Mouse (Mus musculus) forebrain, embryonic 14.5 days (tissue): ENCODE results near the gene Tapt1. TPM values are rescaled to one million over a fixed set of nuclear protein-coding genes. Genes with fewer than 3 reads are reported as not detected.

Experiments
- ATAC-seq: fragments of 200-750 bp; cut with Nextera tagmentation; 2 replicates; pipeline ENCODE4 v1.8.0; 2017; ENCODE audit warnings: mild to moderate bottlenecking, moderate library complexity
- DNase-seq: peaks from one replicate; pipeline ENCODE4 v3.0.0-alpha.2; 2015; ENCODE audit warnings: low spot score
- H3K27ac ChIP-seq: fragments of 300-500 bp; sonication (generic); 2 replicates; pipeline ENCODE4 v1.5.1; 2014; ENCODE audit warnings: low read depth, mild to moderate bottlenecking, control low read depth, low read length, moderate library complexity
- H3K27me3 ChIP-seq: fragments of 300-500 bp; sonication (generic); replicated peaks from 2 replicates; pipeline ENCODE4 v1.6.1; 2014; ENCODE audit warnings: low read length, control low read depth, mixed read lengths; ENCODE audit not compliant: control insufficient read depth, insufficient read depth
- H3K36me3 ChIP-seq: fragments of 300-500 bp; sonication (generic); 2 replicates; pipeline ENCODE4 v1.6.1; 2014; ENCODE audit warnings: low read length, control low read depth; ENCODE audit not compliant: control insufficient read depth, insufficient read depth
- H3K4me1 ChIP-seq: fragments of 300-500 bp; sonication (generic); 2 replicates; pipeline ENCODE4 v1.6.1; 2014; ENCODE audit warnings: antibody characterized with exemption, low read length, control low read depth; ENCODE audit not compliant: control insufficient read depth, insufficient read depth
- H3K4me2 ChIP-seq: fragments of 300-500 bp; sonication (generic); 2 replicates; pipeline ENCODE4 v1.6.1; 2014; ENCODE audit warnings: mild to moderate bottlenecking, control low read depth, low read length
- H3K4me3 ChIP-seq: fragments of 300-500 bp; sonication (generic); 2 replicates; pipeline ENCODE4 v1.5.1; 2014; ENCODE audit warnings: low read depth, low read length, control low read depth
- H3K9ac ChIP-seq: fragments of 300-500 bp; sonication (generic); 2 replicates; pipeline ENCODE4 v1.6.1; 2014; ENCODE audit warnings: mild to moderate bottlenecking, low read length, control low read depth, moderate library complexity
- H3K9me3 ChIP-seq: fragments of 300-500 bp; sonication (generic); replicated peaks from 2 replicates; pipeline ENCODE4 v1.6.1; 2016; ENCODE audit warnings: low read length, control low read depth, mixed read lengths; ENCODE audit not compliant: control insufficient read depth
- WGBS: fragments of 180-500 bp; shearing (Covaris S2); extraction: QIAGEN DNeasy Blood & Tissue Kit; methylation state at CpG from one replicate; pipeline ENCODE4 v1.1.7; 2014; 5-methylcytosine and 5-hydroxymethylcytosine counted together
- polyA plus RNA-seq: library from polyadenylated mRNA; unstranded; fragments of >200 nt; fragmentation: Nextera tagmentation; extraction: Ambion mirVana; gene quantifications from 2 replicates; pipeline ENCODE4 v1.2.1, GENCODE M21; 2014

The Tapt1 gene
- polyA plus RNA-seq, 1 experiment from 2014 or later = 26.2 TPM

GRCm38 (mm10) chr5:44197806-44198205, 28.6 kb downstream of the Tapt1 start:
- no peak for DNase-seq
- no peaks in the 10 kb centered on the region for H3K9me3 ChIP-seq
- H3K27me3 ChIP-seq = no peaks in the 10 kb centered on the region
- H3K9ac ChIP-seq = no peak overlapping the region
- H3K4me1 ChIP-seq = no peaks in the 10 kb centered on the region
- no peak overlapping the region for H3K4me2 ChIP-seq
- 67% methylated on average over 5 of the region's 5 CpGs for WGBS
- no peak for ATAC-seq
- no peak overlapping the region for H3K27ac ChIP-seq
- peaks cover 13% of the 10 kb centered on the region for H3K36me3 ChIP-seq
- no peak overlapping the region for H3K4me3 ChIP-seq

- Histone ChIP-seq H3K4me3 (no peak overlapping the region), H3K36me3 (peaks cover 18% of the 10 kb centered on the region), H3K9ac (no peak overlapping the region), H3K27me3 (no peaks in the 10 kb centered on the region), H3K9me3 (no peaks in the 10 kb centered on the region), H3K27ac (no peak overlapping the region), H3K4me1 (no peaks in the 10 kb centered on the region), H3K4me2 (no peak overlapping the region)
- WGBS = 91% methylated on average over 4 of the region's 4 CpGs
- no peak for DNase-seq
- ATAC-seq = no peak
Observed at GRCm38 (mm10) chr5:44196167-44196566, 30.3 kb downstream of the Tapt1 start.

DNA sequence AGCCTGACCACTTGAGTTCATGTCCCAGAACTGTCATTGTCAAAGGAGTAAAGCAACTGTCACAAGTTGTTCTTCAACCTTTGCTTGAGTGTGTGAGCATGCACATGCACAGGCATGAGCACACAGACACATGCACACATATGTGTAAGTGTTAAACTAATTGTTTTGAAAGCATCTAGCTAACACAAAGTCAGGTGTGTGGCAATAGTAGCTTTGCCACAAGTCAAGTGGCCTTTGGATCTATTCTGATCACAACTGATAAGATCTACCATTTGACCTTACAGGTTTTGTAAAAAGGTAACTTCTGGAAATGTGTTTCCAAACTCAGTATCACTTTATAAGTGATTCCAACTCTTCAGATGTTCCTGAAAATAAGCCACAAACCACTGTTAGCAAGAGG, 39.1 kb downstream of the Tapt1 start:
- ATAC-seq = no peak
- DNase-seq = no peak

GRCm38 (mm10) chr5:44181669-44182068, 44.8 kb downstream of the Tapt1 start:
- H3K4me2 ChIP-seq = no peak overlapping the region
- no peak overlapping the region for H3K27ac ChIP-seq
- H3K27me3 ChIP-seq = no peaks in the 10 kb centered on the region
- H3K9ac ChIP-seq = no peak overlapping the region
- no peak overlapping the region for H3K4me3 ChIP-seq
- 96% methylated on average over 3 of the region's 3 CpGs for WGBS
- H3K4me1 ChIP-seq = no peaks in the 10 kb centered on the region
- H3K36me3 ChIP-seq = peaks cover 55% of the 10 kb centered on the region
- DNase-seq = no peak
- H3K9me3 ChIP-seq = no peaks in the 10 kb centered on the region
- no peak for ATAC-seq

More for the DNA sequence above, 39.1 kb downstream of the Tapt1 start:
- H3K4me3 ChIP-seq = no peak overlapping the region
- no peak overlapping the region for H3K4me2 ChIP-seq
- H3K36me3 ChIP-seq = peaks cover 52% of the 10 kb centered on the region
- H3K27me3 ChIP-seq = no peaks in the 10 kb centered on the region
- H3K9me3 ChIP-seq = no peaks in the 10 kb centered on the region
- no peaks in the 10 kb centered on the region for H3K4me1 ChIP-seq
- no peak overlapping the region for H3K27ac ChIP-seq
- no peak overlapping the region for H3K9ac ChIP-seq

GRCm38 (mm10) chr5:44180450-44180849, 46.0 kb downstream of the Tapt1 start:
- Histone ChIP-seq H3K9ac (no peak overlapping the region), H3K27me3 (no peaks in the 10 kb centered on the region), H3K36me3 (peaks cover 57% of the 10 kb centered on the region), H3K4me1 (no peaks in the 10 kb centered on the region), H3K4me3 (no peak overlapping the region), H3K4me2 (no peak overlapping the region), H3K27ac (no peak overlapping the region), H3K9me3 (no peaks in the 10 kb centered on the region)
- WGBS = 70% methylated on average over 3 of the region's 3 CpGs
- DNase-seq (no peak), ATAC-seq (no peak)

DNA sequence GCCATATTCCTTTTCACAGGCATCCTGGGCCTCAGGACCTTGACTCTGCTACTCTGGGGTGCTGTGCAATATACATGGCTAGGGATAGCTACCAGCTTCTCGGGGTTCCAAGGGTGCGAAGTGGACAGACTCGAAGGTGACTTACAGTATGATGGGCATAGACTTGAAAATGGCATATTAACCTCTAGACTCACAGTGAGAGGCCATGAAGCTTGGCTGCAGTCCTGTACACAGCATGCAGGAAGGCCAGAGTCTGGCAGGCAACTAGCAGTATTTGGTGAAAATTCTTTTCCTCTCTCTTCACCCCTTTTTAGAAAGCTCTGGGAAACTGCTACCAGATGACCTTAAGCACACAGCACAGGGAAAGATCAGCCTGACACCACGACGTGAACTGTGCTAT, 52.4 kb downstream of the Tapt1 start:
- no peaks in the 10 kb centered on the region for H3K27me3 ChIP-seq
- no peak overlapping the region for H3K9ac ChIP-seq
- H3K4me2 ChIP-seq = no peak overlapping the region
- WGBS = 94% methylated on average over 5 of the region's 5 CpGs
- ATAC-seq = no peak
- H3K27ac ChIP-seq = no peak overlapping the region
- DNase-seq = no peak
- H3K4me1 ChIP-seq = no peaks in the 10 kb centered on the region
- H3K4me3 ChIP-seq = no peak overlapping the region
- H3K9me3 ChIP-seq = no peaks in the 10 kb centered on the region
- H3K36me3 ChIP-seq = peaks cover 50% of the 10 kb centered on the region

GRCm38 (mm10) chr5:44166866-44167265, 59.6 kb downstream of the Tapt1 start:
- WGBS = 85% methylated on average over 6 of the region's 6 CpGs

GRCm38 (mm10) chr5:44165854-44166253, 60.6 kb downstream of the Tapt1 start:
- 59% methylated on average over 2 of the region's 2 CpGs for WGBS
- Histone ChIP-seq H3K4me3 (no peak overlapping the region), H3K9ac (no peak overlapping the region), H3K9me3 (no peaks in the 10 kb centered on the region), H3K36me3 (no peaks in the 10 kb centered on the region), H3K27me3 (no peaks in the 10 kb centered on the region), H3K4me1 (no peaks in the 10 kb centered on the region), H3K27ac (no peak overlapping the region), H3K4me2 (no peak overlapping the region)
- ATAC-seq (peak; percentile 26; the same call in 1 of the 2 replicates), DNase-seq (peak; percentile 53)

More at GRCm38 (mm10) chr5:44166866-44167265, 59.6 kb downstream of the Tapt1 start:
- Histone ChIP-seq H3K4me3 (no peak overlapping the region), H3K27me3 (no peaks in the 10 kb centered on the region), H3K9ac (no peak overlapping the region), H3K4me2 (no peak overlapping the region), H3K36me3 (no peaks in the 10 kb centered on the region), H3K27ac (no peak overlapping the region), H3K9me3 (no peaks in the 10 kb centered on the region), H3K4me1 (no peaks in the 10 kb centered on the region)
- no peak for DNase-seq
- no peak for ATAC-seq

GRCm38 (mm10) chr5:44164233-44164776, 62.1 kb downstream of the Tapt1 start:
- H3K27ac ChIP-seq = no peak overlapping the region
- no peaks in the 10 kb centered on the region for H3K4me1 ChIP-seq
- H3K36me3 ChIP-seq = no peaks in the 10 kb centered on the region
- no peak overlapping the region for H3K4me3 ChIP-seq
- no peaks in the 10 kb centered on the region for H3K9me3 ChIP-seq
- H3K27me3 ChIP-seq = no peaks in the 10 kb centered on the region
- DNase-seq = no peak
- H3K9ac ChIP-seq = no peak overlapping the region
- 43% methylated on average over 7 of the region's 7 CpGs for WGBS
- no peak for ATAC-seq
- no peak overlapping the region for H3K4me2 ChIP-seq
